Comparison of ENCODE assay signal across 16 mouse cellular contexts in genomic region chr9:60373161-60373737, GRCm38 (mm10).
DNase-seq lines count a peak whose midpoint lies in the region; ATAC-seq and TF ChIP-seq lines count a peak whose summit lies in the region.
"Had no signal": no experiment of that assay in that cellular context is flagged by ENCODE, and none has a peak within 500 bp of the region (broad histone marks: within the 10 kb centered on the region; RNA-seq: fewer than 3 reads in every experiment).

No protein-coding gene starts in this region.

- WGBS in kidney, postnatal 0 days: 60% methylated on average over 4 of the region's 4 CpGs
- WGBS in lung, postnatal 0 days: 59% methylated on average over 4 of the region's 4 CpGs
- WGBS in lung, adult 2 months: 48% methylated on average over 4 of the region's 4 CpGs
- WGBS in olfactory bulb, adult 2 months: 23% methylated on average over 4 of the region's 4 CpGs

- H3K27me3 ChIP-seq in kidney, postnatal 0 days (ENCODE audit: insufficient read depth, low read length): no peaks in the 10 kb centered on the region
- H3K27me3 ChIP-seq in lung, postnatal 0 days (replicated peaks; ENCODE audit: insufficient read depth, low read length): no peaks in the 10 kb centered on the region
- H3K27me3 ChIP-seq: CH12.LX; heart, embryonic 13.5 days; limb, embryonic 15.5 days had no signal

- no peak overlapping the region for H3K4me2 ChIP-seq in kidney, postnatal 0 days (ENCODE audit: low read length)
- no peak overlapping the region for H3K4me2 ChIP-seq in lung, postnatal 0 days (replicated peaks; ENCODE audit: low read depth, low read length)
- H3K4me2 ChIP-seq: heart, embryonic 13.5 days; limb, embryonic 15.5 days had no signal

- no peak for TF ChIP-seq CTCF in kidney, postnatal 0 days (IDR thresholded peaks at IDR 0.05; ENCODE audit: low read depth)
- no peak for TF ChIP-seq CTCF in lung, postnatal 0 days (IDR thresholded peaks at IDR 0.05)
- no peak for TF ChIP-seq CTCF in lung, adult 2 months (IDR thresholded peaks at IDR 0.05; ENCODE audit: insufficient read depth, low read length)
- TF ChIP-seq CTCF in olfactory bulb, adult 2 months (IDR thresholded peaks at IDR 0.05; ENCODE audit: insufficient read depth, low read depth, low read length): no peak

- no peak for ATAC-seq in kidney, postnatal 0 days (replicated peaks; ENCODE audit: low FRiP score, low read depth)
- peak; percentile 71 for ATAC-seq in lung, postnatal 0 days

- no peak overlapping the region for H3K9ac ChIP-seq in kidney, postnatal 0 days (ENCODE audit: low read depth, low read length)
- H3K9ac ChIP-seq in lung, postnatal 0 days (replicated peaks; ENCODE audit: low read depth): no peak overlapping the region
- H3K9ac ChIP-seq: heart, embryonic 13.5 days; limb, embryonic 15.5 days had no signal

- H3K4me1 ChIP-seq in kidney, postnatal 0 days (replicated peaks; ENCODE audit: insufficient read depth, low read length): no peaks in the 10 kb centered on the region
- no peaks in the 10 kb centered on the region; the same call in 1 of the 2 replicates for H3K4me1 ChIP-seq in lung, postnatal 0 days (ENCODE audit: insufficient read depth, low read depth, low read length)
- H3K4me1 ChIP-seq in lung, adult 2 months (ENCODE audit: control insufficient read depth, insufficient read depth, low read length): no peaks in the 10 kb centered on the region
- peaks cover 2% of the 10 kb centered on the region; the same call in 1 of the 2 replicates for H3K4me1 ChIP-seq in olfactory bulb, adult 2 months (ENCODE audit: control insufficient read depth, insufficient read depth, low read length)

- DNase-seq in kidney, postnatal 0 days (ENCODE audit: low spot score): peak; percentile 57
- DNase-seq in kidney, postnatal 14 days: no peak
- peak; percentile 77 for DNase-seq in lung, postnatal 0 days (ENCODE audit: low spot score)
- no peak for DNase-seq in lung, adult 2 months
- DNase-seq in layer of hippocampus, adult 8-10 months (ENCODE audit: low spot score in 2 of 2): peak; percentile 15 to 27
- no peak for DNase-seq in cerebellum, adult 8-10 months
- no peak for DNase-seq in thymus, postnatal 25 days
- DNase-seq: cerebellum, adult 9-10 months; gastrocnemius, postnatal 14 days; spleen, adult 18-20 months; thymus, adult 2 months had no signal

- H3K4me3 ChIP-seq in kidney, postnatal 0 days (replicated peaks; ENCODE audit: low read depth, low read length): no peak overlapping the region
- H3K4me3 ChIP-seq in lung, postnatal 0 days (ENCODE audit: low read depth, low read length): no peak overlapping the region
- H3K4me3 ChIP-seq in lung, adult 2 months (replicated peaks; ENCODE audit: extremely low read depth, low read depth, low read length): no peak overlapping the region
- no peak overlapping the region for H3K4me3 ChIP-seq in olfactory bulb, adult 2 months (ENCODE audit: insufficient read depth, low read depth, low read length)
- H3K4me3 ChIP-seq: heart, embryonic 13.5 days; hindbrain, embryonic 10.5 days; limb, embryonic 15.5 days had no signal

- no peaks in the 10 kb centered on the region for H3K36me3 ChIP-seq in kidney, postnatal 0 days (ENCODE audit: insufficient read depth, low read length)
- H3K36me3 ChIP-seq in lung, postnatal 0 days (ENCODE audit: insufficient read depth, low read length): no peaks in the 10 kb centered on the region
- H3K36me3 ChIP-seq: hindbrain, embryonic 10.5 days had no signal

- no peak for TF ChIP-seq POLR2A in lung, adult 2 months (IDR thresholded peaks at IDR 0.05; ENCODE audit: borderline replicate concordance, extremely low read depth, low read depth, low read length)
- no peak for TF ChIP-seq POLR2A in olfactory bulb, adult 2 months (IDR thresholded peaks at IDR 0.05; ENCODE audit: insufficient read depth, low read depth, low read length)

- no peak overlapping the region for H3K27ac ChIP-seq in kidney, postnatal 0 days
- no peak overlapping the region for H3K27ac ChIP-seq in lung, postnatal 0 days (ENCODE audit: low read length)
- peak overlapping the region; percentile 4; the same call in 1 of the 2 replicates for H3K27ac ChIP-seq in olfactory bulb, adult 2 months (ENCODE audit: insufficient read depth, low read depth, low read length)
- H3K27ac ChIP-seq: heart, embryonic 13.5 days; hindbrain, embryonic 10.5 days; limb, embryonic 15.5 days had no signal

- TF ChIP-seq EP300 in lung, postnatal 0 days (IDR thresholded peaks at IDR 0.05): 0 out of 2 replicates have a peak, but pooled peaks have one; percentile 22

- H3K9me3 ChIP-seq in kidney, postnatal 0 days (replicated peaks; ENCODE audit: low read length): no peaks in the 10 kb centered on the region
- H3K9me3 ChIP-seq in lung, postnatal 0 days (ENCODE audit: low read length): no peaks in the 10 kb centered on the region
- H3K9me3 ChIP-seq: heart, embryonic 13.5 days; hindbrain, embryonic 10.5 days; limb, embryonic 15.5 days had no signal

Comparison
In these comparisons a context has a peak if more than half of its experiments do, and no peak if none do; other contexts are left out.
1. DNase-seq: peak in kidney, postnatal 0 days (single experiment), lung, postnatal 0 days (single experiment) and layer of hippocampus, adult 8-10 months (2 of 2); none in kidney, postnatal 14 days (single experiment), lung, adult 2 months (single experiment), cerebellum, adult 8-10 months (single experiment) and thymus, postnatal 25 days (single experiment).